Mouse (Mus musculus) heart, embryonic 11.5 days (tissue): ENCODE results near the gene H1f0. TPM values are rescaled to one million over a fixed set of nuclear protein-coding genes. Genes with fewer than 3 reads are reported as not detected.
A peak's percentile ranks its signal among the peaks of the same experiment; 100 is the strongest.

Source experiments
- ATAC-seq: fragments of 200-750 bp; cut with Nextera tagmentation; replicated peaks from 2 replicates; pipeline ENCODE4 v1.8.0; 2017; ENCODE audit warnings: moderate library complexity; ENCODE audit not compliant: insufficient number of reproducible peaks, low FRiP score, low TSS enrichment
- H3K27ac ChIP-seq: fragments of 300-500 bp; sonication (generic); 2 replicates; pipeline ENCODE4 v1.5.1; 2014; ENCODE audit warnings: mild to moderate bottlenecking, low read depth, low read length
- H3K27me3 ChIP-seq: fragments of 300-500 bp; sonication (generic); 2 replicates; pipeline ENCODE4 v1.6.1; 2014; ENCODE audit warnings: mild to moderate bottlenecking, low read length, mixed read lengths; ENCODE audit not compliant: control insufficient read depth, insufficient read depth
- H3K36me3 ChIP-seq: fragments of 300-500 bp; sonication (generic); 2 replicates; pipeline ENCODE4 v1.6.1; 2014; ENCODE audit warnings: mild to moderate bottlenecking, low read length, moderate library complexity, mixed read lengths; ENCODE audit not compliant: control insufficient read depth, insufficient read depth
- H3K4me1 ChIP-seq: fragments of 300-500 bp; sonication (generic); 2 replicates; pipeline ENCODE4 v1.6.1; 2014; ENCODE audit warnings: low read length; ENCODE audit not compliant: control insufficient read depth, insufficient read depth
- H3K4me2 ChIP-seq: fragments of 300-500 bp; sonication (generic); 2 replicates; pipeline ENCODE4 v1.6.1; 2014; ENCODE audit warnings: mild to moderate bottlenecking, moderate library complexity
- H3K4me3 ChIP-seq: fragments of 300-500 bp; sonication (generic); 2 replicates; pipeline ENCODE4 v1.5.1; 2014; ENCODE audit warnings: low read depth, low read length
- H3K9ac ChIP-seq: fragments of 300-500 bp; sonication (generic); 2 replicates; pipeline ENCODE4 v1.6.1; 2014; ENCODE audit warnings: mild to moderate bottlenecking, low read depth, low read length, moderate library complexity
- H3K9me3 ChIP-seq: fragments of 300-500 bp; sonication (generic); replicated peaks from 2 replicates; pipeline ENCODE4 v1.6.1; 2016; ENCODE audit warnings: low read length; ENCODE audit not compliant: control insufficient read depth
- whole genome bisulfite sequencing: fragments of 180-500 bp; shearing (Covaris S2); extraction: QIAGEN DNeasy Blood & Tissue Kit; methylation state at CpG from one replicate; pipeline ENCODE4 v1.1.7; 2014; ENCODE audit not compliant: insufficient replicate concordance; 5-methylcytosine and 5-hydroxymethylcytosine counted together
- microRNA-seq: library from miRNA; unstranded; fragments of <30 nt; microRNA quantifications from one replicate; pipeline ENCODE4, GENCODE M21; 2016; ENCODE audit warnings: borderline number of aligned reads
- polyA plus RNA-seq: library from polyadenylated mRNA; unstranded; fragments of >200 nt; fragmentation: Nextera tagmentation; extraction: Ambion mirVana; gene quantifications from 2 replicates; pipeline ENCODE4 v1.2.1, GENCODE M21; 2014

The H1f0 gene
- polyA plus RNA-seq, 1 experiment from 2014 or later, result 74.6 TPM

DNA sequence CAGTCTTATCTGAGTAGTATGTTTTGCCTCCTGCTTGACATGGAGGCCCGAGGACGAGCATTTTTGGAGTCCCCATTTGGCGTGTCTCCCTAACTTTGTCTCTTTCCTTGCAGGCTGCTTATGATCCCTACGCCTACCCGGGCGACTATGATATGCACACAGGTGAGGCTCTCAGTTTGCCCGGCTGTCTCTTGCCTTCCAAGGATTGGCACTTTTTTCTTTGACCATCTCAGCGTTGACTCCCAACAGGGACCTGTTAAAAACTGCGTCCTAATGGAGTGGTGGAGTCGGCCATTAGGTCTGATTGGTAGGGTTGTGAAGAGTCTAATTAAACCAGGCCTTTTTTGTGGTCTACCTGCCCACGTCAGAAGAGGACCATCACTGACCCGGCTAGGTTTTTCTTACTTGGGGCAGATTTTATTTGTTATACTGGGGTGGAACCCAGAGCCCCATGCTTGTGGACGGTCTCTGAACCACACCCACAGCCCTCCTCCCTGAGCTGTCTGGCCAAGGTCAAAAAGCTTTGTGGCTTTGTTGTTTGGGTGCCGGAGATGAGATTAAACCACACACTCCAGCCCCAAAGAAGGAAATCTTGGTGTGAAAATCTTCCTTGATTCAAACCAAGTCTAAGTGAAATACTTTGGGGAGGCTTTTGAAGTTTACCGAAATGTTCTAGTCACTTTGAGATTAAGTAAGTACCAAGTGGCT is 47.6 kb downstream of the H1f0 start:
- peaks cover 28% of the 10 kb centered on the region for H3K36me3 ChIP-seq
- 37% methylated on average over 15 of the region's 15 CpGs for WGBS
- H3K9ac ChIP-seq, result peak overlapping the region; percentile 85
- H3K27ac ChIP-seq, result peak overlapping the region; percentile 73; the same call in 1 of the 2 replicates
- H3K4me3 ChIP-seq, result peak overlapping the region; percentile 98
- ATAC-seq, result no peak
- H3K9me3 ChIP-seq, result no peaks in the 10 kb centered on the region
- H3K27me3 ChIP-seq, result no peaks in the 10 kb centered on the region
- peaks cover 11% of the 10 kb centered on the region for H3K4me1 ChIP-seq
- H3K4me2 ChIP-seq, result peak overlapping the region; percentile 90

- no peak overlapping the region for H3K27ac ChIP-seq
- H3K9me3 ChIP-seq, result no peaks in the 10 kb centered on the region
- H3K9ac ChIP-seq, result no peak overlapping the region
- no peaks in the 10 kb centered on the region for H3K27me3 ChIP-seq
- peaks cover 61% of the 10 kb centered on the region for H3K36me3 ChIP-seq
- WGBS, result 94% methylated on average over 7 of the region's 7 CpGs
- no peak for ATAC-seq
- no peak overlapping the region for H3K4me3 ChIP-seq
- H3K4me2 ChIP-seq, result no peak overlapping the region
- peaks cover 6% of the 10 kb centered on the region for H3K4me1 ChIP-seq
These were observed 51.3 kb downstream of the H1f0 start for GRCm38 (mm10) chr15:79079567-79079966.

Small RNA genes within 50 kb of the gene (microRNA-seq; reads per million reads assigned to microRNA genes)
- 0.81 reads per million, percentile 9 among the genes with 10 or more reads in this experiment for gene Mir6956

Other genes with a start within 250 kb of the H1f0 start
- gene Card10, start 225.4 kb upstream of the H1f0 start, polyA plus RNA-seq, result 3.7 and 4.2 TPM in 2 replicates
- gene Cdc42ep1, start 185.8 kb upstream of the H1f0 start, polyA plus RNA-seq, result 24.1 and 29.7 TPM in 2 replicates
- gene Lgals2, start 172.9 kb upstream of the H1f0 start, polyA plus RNA-seq, result 0.49 TPM in 1 of 2 replicates, not detected in the other
- 29.3 and 31.7 TPM in 2 replicates for gene Gga1, start 151.3 kb upstream of the H1f0 start, polyA plus RNA-seq
- gene Gm49510, start 128.8 kb upstream of the H1f0 start, polyA plus RNA-seq, result 0.23 and 0.47 TPM in 2 replicates
- gene Sh3bp1, start 128.7 kb upstream of the H1f0 start, polyA plus RNA-seq, result 25.0 and 29.3 TPM in 2 replicates
- gene Pdxp, start 114.5 kb upstream of the H1f0 start, polyA plus RNA-seq, result 24.3 and 25.7 TPM in 2 replicates
- gene Lgals1, start 101.7 kb upstream of the H1f0 start, polyA plus RNA-seq, result 541 and 566 TPM in 2 replicates
- 43.6 and 51.4 TPM in 2 replicates for gene Nol12, start 93.5 kb upstream of the H1f0 start, polyA plus RNA-seq
- gene Triobp, start 80.7 kb upstream of the H1f0 start, polyA plus RNA-seq, result 49.5 and 57.8 TPM in 2 replicates
- not detected in 2 replicates for gene Galr3, start 13.4 kb downstream of the H1f0 start, polyA plus RNA-seq
- gene Ankrd54, start 34.4 kb downstream of the H1f0 start, polyA plus RNA-seq, result 28.2 and 28.7 TPM in 2 replicates
- gene Eif3l, start 46.7 kb downstream of the H1f0 start, polyA plus RNA-seq, result 166 and 189 TPM in 2 replicates
- 11.9 and 13.6 TPM in 2 replicates for gene Micall1, start 80.4 kb downstream of the H1f0 start, polyA plus RNA-seq
- 284 and 297 TPM in 2 replicates for gene Polr2f, start 112.6 kb downstream of the H1f0 start, polyA plus RNA-seq
- 7.1 and 8.2 TPM in 2 replicates for gene 1700088E04Rik, start 112.8 kb downstream of the H1f0 start, polyA plus RNA-seq
- gene Sox10, start 136.8 kb downstream of the H1f0 start, polyA plus RNA-seq, result 1.1 and 1.3 TPM in 2 replicates
- gene Pick1, start 200.7 kb downstream of the H1f0 start, polyA plus RNA-seq, result 17.6 and 19.3 TPM in 2 replicates
- gene Gm49486, start 200.9 kb downstream of the H1f0 start, polyA plus RNA-seq, result 0.59 and 0.64 TPM in 2 replicates
- 0.17 TPM in 1 of 2 replicates, not detected in the other for gene Slc16a8, start 226.3 kb downstream of the H1f0 start, polyA plus RNA-seq